Mouse (Mus musculus) left cerebral cortex, postnatal 25 days (tissue): ENCODE results near the gene Mettl25. TPM values are rescaled to one million over a fixed set of nuclear protein-coding genes. Genes with fewer than 3 reads are reported as not detected.

ENCODE experiments used
- DNase-seq, 2 experiments: peaks; one replicate each; pipeline ENCODE4 v3.0.0; 2022; ENCODE audit warnings: low spot score in 2 of 2, mixed read lengths in 1 of 2
- intact Hi-C: fragments of 180-260 bp; cut with DNase I; formaldehyde crosslinking; loops from one replicate; pipeline ENCODE4 v1.15.1; 2025
- total RNA-seq, 2 experiments: library from RNA; stranded (reverse); gene quantifications; 2 replicates each; pipeline ENCODE4 v1.2.3; 2021

Gene Mettl25
- 1 to 10 TPM; 6.1 to 7.2 TPM for total RNA-seq

DNA sequence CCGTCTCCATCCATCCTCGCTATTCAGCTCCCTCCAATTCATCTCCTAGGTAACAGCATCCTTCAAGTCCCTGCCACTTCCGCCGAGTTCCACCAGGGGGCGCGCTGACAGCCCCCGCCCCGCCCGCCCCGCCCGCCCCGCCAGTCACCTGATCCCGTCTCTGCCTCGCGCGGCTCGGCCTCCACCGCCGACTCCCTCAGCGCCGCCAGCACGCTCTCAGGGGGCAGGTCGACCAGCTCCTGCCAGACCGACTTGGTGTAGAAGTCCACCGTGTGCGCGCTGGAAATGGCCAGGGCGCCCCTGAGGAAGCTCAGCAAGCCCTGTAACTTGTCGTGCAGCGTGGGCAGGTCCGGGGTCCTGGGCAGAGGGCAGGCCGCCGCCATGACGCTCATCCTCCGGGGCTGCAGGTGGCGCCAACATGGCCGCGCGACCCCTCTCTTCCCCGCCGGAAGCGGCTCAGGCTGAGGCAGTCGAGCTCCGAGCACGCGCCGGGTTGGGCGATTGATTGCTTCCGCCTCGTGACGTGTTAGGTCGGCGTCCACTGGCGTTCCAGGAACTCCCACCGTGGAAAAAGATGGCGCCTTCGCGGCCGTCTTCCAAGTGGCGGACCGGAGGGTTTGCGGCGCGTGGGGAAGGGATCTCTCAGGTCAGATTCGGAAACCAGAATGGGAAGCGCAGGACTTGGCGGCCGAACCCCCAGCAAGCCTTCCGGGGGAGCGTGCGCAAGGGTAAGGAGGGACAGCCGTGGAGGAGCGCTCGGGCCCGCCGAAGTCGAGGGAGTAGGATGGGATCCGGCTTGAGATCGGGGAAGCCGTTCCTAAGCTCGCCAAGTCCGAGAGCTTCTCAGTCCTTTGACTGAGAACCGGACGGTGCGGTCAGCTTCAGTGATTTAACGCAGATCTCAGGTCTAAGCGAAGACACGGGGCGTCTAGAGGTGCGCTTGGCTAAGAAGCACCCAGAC lies at the start of gene Mettl25, which contains the start of gene Ccdc59:
Gene Mettl25, minus strand, starts transcription at position 453 of the 961 bp plus-strand sequence.
Gene Ccdc59, plus strand, starts transcription at position 140 of the 961 bp plus-strand sequence.
- intact Hi-C loops: loop anchor here (2.0 kb wide), 1 partner anchor 744 kb away; no protein-coding TSS in a partner anchor
- DNase-seq: peak; percentile 98

DNA sequence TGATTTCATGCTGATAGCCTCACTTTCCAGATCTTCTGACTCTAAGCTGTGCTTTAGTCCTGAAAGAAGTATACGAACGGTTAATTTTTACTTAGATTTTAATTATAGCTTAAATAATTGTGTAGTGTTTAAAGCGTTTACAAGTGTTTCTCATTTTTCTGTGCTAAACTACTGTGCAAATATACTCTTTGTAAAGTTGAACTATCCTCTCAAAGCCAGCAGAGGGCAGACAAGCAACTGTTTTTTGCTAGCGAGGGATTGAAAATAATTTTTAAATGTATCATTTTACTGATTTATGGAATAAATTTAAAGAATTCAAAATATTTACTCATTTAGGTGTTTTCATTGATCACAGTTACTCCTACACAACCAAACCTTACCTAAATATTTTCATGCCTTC lies 26.1 kb upstream of the Mettl25 start:
- DNase-seq: peak in 1 of 2 experiments; percentile 26
- intact Hi-C loops: loop anchor here (2.0 to 10.0 kb wide), 4 partner anchors 377 to 719 kb away; partner anchors contain the start of gene Ppfia2

- intact Hi-C loops: no loop called here
- DNase-seq: no peak
These were observed 10.0 kb upstream of the Mettl25 start for GRCm38 (mm10) chr10:105851136-105851535.

DNA sequence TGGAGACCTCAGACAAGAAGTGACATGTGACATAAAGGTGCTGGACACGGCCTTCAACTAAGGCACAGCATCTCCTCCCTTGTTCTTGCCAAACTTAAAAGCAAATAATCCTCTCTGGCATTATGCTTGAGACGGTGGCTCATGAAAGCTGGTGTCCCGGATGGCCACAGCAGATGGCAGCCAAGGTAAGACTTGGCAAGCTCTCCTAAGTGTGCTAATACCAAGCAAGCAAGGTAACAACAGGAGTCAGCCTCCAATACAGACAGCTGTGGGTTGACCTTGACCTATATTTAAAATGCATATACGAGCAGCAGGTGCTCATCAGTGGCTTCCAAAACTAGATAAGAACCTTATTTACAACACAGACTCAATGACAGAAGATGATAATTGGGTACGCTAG lies 9.1 kb upstream of the Mettl25 start:
- intact Hi-C loops: no loop called here
- no peak for DNase-seq

GRCm38 (mm10) chr10:105842574-105842973 lies 1.4 kb upstream of the Mettl25 start:
- DNase-seq: no peak
- intact Hi-C loops: no loop called here

- intact Hi-C loops: no loop called here
- DNase-seq: peak; percentile 30 to 49
These were observed 6.5 kb downstream of the Mettl25 start for GRCm38 (mm10) chr10:105834627-105835228.

- intact Hi-C loops: loop anchor here (1.0 kb wide), 1 partner anchor 12 kb away; no protein-coding TSS in a partner anchor
- no peak for DNase-seq
These were observed 34.7 kb downstream of the Mettl25 start for GRCm38 (mm10) chr10:105806259-105807010.

- no peak for DNase-seq
- intact Hi-C loops: no loop called here
These were observed 37.7 kb downstream of the Mettl25 start for GRCm38 (mm10) chr10:105803461-105803860.

- DNase-seq: peak in 1 of 2 experiments; percentile 40
- intact Hi-C loops: no loop called here
These were observed 39.0 kb downstream of the Mettl25 start for GRCm38 (mm10) chr10:105802132-105802531.

- DNase-seq: no peak
- intact Hi-C loops: no loop called here
These were observed 40.0 kb downstream of the Mettl25 start for GRCm38 (mm10) chr10:105801147-105801546.

- intact Hi-C loops: no loop called here
- no peak for DNase-seq
These were observed 43.8 kb downstream of the Mettl25 start for GRCm38 (mm10) chr10:105797250-105797924.

GRCm38 (mm10) chr10:105793776-105794552 lies 47.2 kb downstream of the Mettl25 start:
- DNase-seq: no peak
- intact Hi-C loops: no loop called here

GRCm38 (mm10) chr10:105788744-105789486 lies 52.3 kb downstream of the Mettl25 start:
- intact Hi-C loops: no loop called here
- peak; percentile 52 to 83 for DNase-seq

DNA sequence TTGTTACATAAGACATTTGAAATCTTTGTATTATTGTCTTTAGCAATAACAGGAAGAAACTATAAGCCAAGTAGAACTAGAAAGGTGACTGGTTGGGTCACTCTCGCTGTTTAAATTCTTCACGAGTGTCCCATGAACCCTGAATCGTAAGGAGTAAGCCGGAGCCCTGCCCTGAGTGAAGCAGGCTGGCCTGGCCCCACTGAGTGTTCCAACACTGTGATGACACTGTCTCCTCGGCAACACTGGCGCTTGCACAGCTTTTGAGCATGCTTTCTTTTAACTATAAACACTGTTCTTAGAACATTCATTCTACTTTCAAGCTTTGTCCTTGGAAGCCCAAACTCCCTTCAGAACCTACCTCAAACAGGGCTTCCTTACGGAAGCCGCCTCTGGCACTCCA lies 57.4 kb downstream of the Mettl25 start:
- intact Hi-C loops: no loop called here
- peak in 1 of 2 experiments; percentile 13 for DNase-seq

GRCm38 (mm10) chr10:105774382-105774781 lies 66.8 kb downstream of the Mettl25 start:
- intact Hi-C loops: loop anchor here (10.0 kb wide), 1 partner anchor 1990 kb away; no protein-coding TSS in a partner anchor
- peak; percentile 79 to 89 for DNase-seq

- intact Hi-C loops: loop anchor here (10.0 kb wide), 1 partner anchor 1988 kb away; no protein-coding TSS in a partner anchor
- DNase-seq: no peak
These were observed 68.3 kb downstream of the Mettl25 start for GRCm38 (mm10) chr10:105772821-105773302.

- intact Hi-C loops: no loop called here
- no peak for DNase-seq
These were observed 77.2 kb downstream of the Mettl25 start for GRCm38 (mm10) chr10:105763959-105764358.
